Mouse (Mus musculus) leukemia stem cell, adult 10-12 weeks (primary cell): ENCODE measurements around the gene Cldn15. TPM values are rescaled to one million over a fixed set of nuclear protein-coding genes. Genes with fewer than 3 reads are reported as not detected.

Experiments
- polyA plus RNA-seq: library from polyadenylated mRNA; stranded (reverse); fragments of >175 nt; gene quantifications from 2 replicates; pipeline ENCODE4 v1.2.3, GENCODE M21; 2012; ENCODE audit warnings: low replicate concordance

Cldn15 gene
- polyA plus RNA-seq = 4.3 TPM in 1 of 2 replicates, not detected in the other

GRCm38 (mm10) chr5:136966331-136966730, at the start of gene Cldn15:
Gene Cldn15 (plus strand): TSS chr5:136966616.

GRCm38 (mm10) chr5:136953015-136953414, 13.4 kb upstream of the Cldn15 start, which contains the start of gene Fis1:
Gene Fis1 (plus strand): TSS chr5:136953275.

GRCm38 (mm10) chr5:136986695-136987137, 20.3 kb downstream of the Cldn15 start, which contains the start of gene Plod3:
Gene Plod3 (plus strand): TSS chr5:136987019.

GRCm38 (mm10) chr5:136987934-136988271, 21.5 kb downstream of the Cldn15 start, which contains the start of gene Znhit1:
Gene Znhit1 (minus strand): TSS chr5:136988021.

Other genes with a start within 250 kb of the Cldn15 start
- 0.18 and 0.23 TPM in 2 replicates for gene Col26a1, start 83.4 kb upstream of the Cldn15 start, polyA plus RNA-seq
- gene Ift22, start 58.5 kb upstream of the Cldn15 start, polyA plus RNA-seq = 1.0 and 4.7 TPM in 2 replicates
- gene Fis1, start 13.3 kb upstream of the Cldn15 start, polyA plus RNA-seq = 876 and 1,603 TPM in 2 replicates
- 56.9 and 57.1 TPM in 2 replicates for gene Plod3, start 20.4 kb downstream of the Cldn15 start, polyA plus RNA-seq
- gene Znhit1, start 21.4 kb downstream of the Cldn15 start, polyA plus RNA-seq = 85.8 and 198 TPM in 2 replicates
- 0.15 and 1.3 TPM in 2 replicates for gene Vgf, start 59.8 kb downstream of the Cldn15 start, polyA plus RNA-seq
- gene Ap1s1, start 79.5 kb downstream of the Cldn15 start, polyA plus RNA-seq = 153 and 182 TPM in 2 replicates
- gene Serpine1, start 105.7 kb downstream of the Cldn15 start, polyA plus RNA-seq = 0.62 and 0.82 TPM in 2 replicates
- 11.5 and 33.4 TPM in 2 replicates for gene Trim56, start 149.6 kb downstream of the Cldn15 start, polyA plus RNA-seq
- not detected in 2 replicates for gene Muc3, start 182.7 kb downstream of the Cldn15 start, polyA plus RNA-seq
- gene Muc3a, start 245.8 kb downstream of the Cldn15 start, polyA plus RNA-seq = 0.12 TPM in 1 of 2 replicates, not detected in the other